Mouse (Mus musculus): ENCODE measurements around the gene Cd164.

DNA sequence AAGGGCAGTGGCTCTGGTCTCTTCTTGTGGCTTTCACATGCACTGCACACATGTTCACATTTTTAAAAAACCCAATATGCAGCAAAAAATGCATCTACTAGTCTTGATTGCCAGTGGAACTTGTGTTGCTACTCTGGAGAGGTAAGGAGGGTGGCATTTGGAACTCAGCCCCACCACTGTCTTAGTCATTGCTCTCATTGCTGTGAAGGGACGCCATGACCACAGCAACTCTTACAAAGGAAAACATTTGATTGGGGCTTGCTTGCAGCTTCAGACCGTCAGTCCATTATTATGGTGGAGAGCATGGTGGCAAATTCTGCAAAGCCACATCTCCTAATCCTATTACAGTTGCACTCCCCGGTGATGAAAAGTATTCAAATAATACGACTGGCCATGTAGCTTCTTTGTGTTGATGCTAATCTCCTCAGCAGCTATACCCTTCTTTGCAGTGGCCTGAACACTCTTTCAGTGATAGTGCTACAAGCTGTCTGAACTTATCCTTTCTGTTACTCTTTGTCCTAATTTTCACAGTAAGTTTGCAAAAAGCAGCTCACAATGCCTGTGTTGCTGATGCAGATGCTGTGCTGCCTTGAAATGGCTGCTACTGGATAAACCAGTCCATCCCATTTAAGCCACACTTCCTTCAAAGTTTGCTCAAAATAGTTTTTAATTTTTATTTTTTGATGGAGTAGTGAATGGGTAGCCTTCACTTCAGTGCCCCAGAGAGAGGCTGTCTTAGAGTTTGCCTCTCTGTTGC lies 18.2 kb downstream of the Cd164 start:
- no peak for TF ChIP-seq EP300 (IDR thresholded peaks at IDR 0.05; ENCODE audit: low read depth)
- no peak for TF ChIP-seq CTCF (IDR thresholded peaks at IDR 0.05; ENCODE audit: low read depth)

Measured in heart, postnatal 0 days (tissue).